Mouse (Mus musculus): ENCODE measurements around the gene Pknox2. TPM values are rescaled to one million over a fixed set of nuclear protein-coding genes. Genes with fewer than 3 reads are reported as not detected.

Pknox2 gene
- polyA plus RNA-seq, 1 experiment from 2014 or later = 5.4 TPM

DNA sequence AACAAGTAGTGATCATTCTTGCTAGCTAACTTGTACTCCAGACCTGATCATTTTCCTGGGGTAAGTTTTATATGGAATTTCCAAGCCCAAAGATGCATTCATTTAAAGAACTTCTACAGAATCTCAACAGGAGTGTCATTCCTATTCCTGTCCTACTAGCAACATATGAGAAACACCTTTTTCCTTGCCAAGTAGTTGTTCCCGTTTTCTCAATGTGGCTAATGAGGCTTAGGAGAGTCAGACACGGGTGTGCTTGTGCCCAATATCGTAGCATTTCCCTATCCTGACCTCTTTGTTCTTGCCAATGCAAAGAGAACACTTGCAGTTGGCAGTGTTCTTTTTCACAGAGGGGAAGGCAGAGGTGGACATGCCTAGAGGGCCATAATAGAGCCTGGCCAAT, 157.2 kb downstream of the Pknox2 start:
- Histone ChIP-seq H3K4me1 (ENCODE audit: control insufficient read depth, insufficient read depth, low read length) (0 out of 2 replicates have a peak, but pooled peaks cover 6% of the 10 kb centered on the region), H3K9ac (ENCODE audit: low read depth, low read length) (no peak overlapping the region), H3K9me3 (ENCODE audit: control insufficient read depth, low read length) (no peaks in the 10 kb centered on the region), H3K27me3 (ENCODE audit: control insufficient read depth, insufficient read depth, low read length) (no peaks in the 10 kb centered on the region), H3K4me3 (ENCODE audit: low read length) (no peak overlapping the region), H3K36me3 (ENCODE audit: control insufficient read depth, insufficient read depth, low read length) (no peaks in the 10 kb centered on the region), H3K4me2 (replicated peaks; ENCODE audit: low read depth, low read length) (no peak overlapping the region), H3K27ac (ENCODE audit: low read depth, low read length) (no peak overlapping the region)
- 90% methylated on average over 3 of the region's 3 CpGs for WGBS
- no peak for ATAC-seq (ENCODE audit: low FRiP score, low TSS enrichment)

- Histone ChIP-seq H3K4me1 (ENCODE audit: control insufficient read depth, insufficient read depth, low read length) (no peaks in the 10 kb centered on the region), H3K4me2 (replicated peaks; ENCODE audit: low read depth, low read length) (no peak overlapping the region), H3K27me3 (ENCODE audit: control insufficient read depth, insufficient read depth, low read length) (no peaks in the 10 kb centered on the region), H3K36me3 (ENCODE audit: control insufficient read depth, insufficient read depth, low read length) (no peaks in the 10 kb centered on the region), H3K9me3 (ENCODE audit: control insufficient read depth, low read length) (no peaks in the 10 kb centered on the region), H3K4me3 (ENCODE audit: low read length) (no peak overlapping the region), H3K27ac (ENCODE audit: low read depth, low read length) (no peak overlapping the region), H3K9ac (ENCODE audit: low read depth, low read length) (no peak overlapping the region)
- no peak for ATAC-seq (ENCODE audit: low FRiP score, low TSS enrichment)
- 81% methylated on average over 9 of the region's 9 CpGs for WGBS
Observed at GRCm38 (mm10) chr9:36985233-36985632, 162.0 kb downstream of the Pknox2 start.

DNA sequence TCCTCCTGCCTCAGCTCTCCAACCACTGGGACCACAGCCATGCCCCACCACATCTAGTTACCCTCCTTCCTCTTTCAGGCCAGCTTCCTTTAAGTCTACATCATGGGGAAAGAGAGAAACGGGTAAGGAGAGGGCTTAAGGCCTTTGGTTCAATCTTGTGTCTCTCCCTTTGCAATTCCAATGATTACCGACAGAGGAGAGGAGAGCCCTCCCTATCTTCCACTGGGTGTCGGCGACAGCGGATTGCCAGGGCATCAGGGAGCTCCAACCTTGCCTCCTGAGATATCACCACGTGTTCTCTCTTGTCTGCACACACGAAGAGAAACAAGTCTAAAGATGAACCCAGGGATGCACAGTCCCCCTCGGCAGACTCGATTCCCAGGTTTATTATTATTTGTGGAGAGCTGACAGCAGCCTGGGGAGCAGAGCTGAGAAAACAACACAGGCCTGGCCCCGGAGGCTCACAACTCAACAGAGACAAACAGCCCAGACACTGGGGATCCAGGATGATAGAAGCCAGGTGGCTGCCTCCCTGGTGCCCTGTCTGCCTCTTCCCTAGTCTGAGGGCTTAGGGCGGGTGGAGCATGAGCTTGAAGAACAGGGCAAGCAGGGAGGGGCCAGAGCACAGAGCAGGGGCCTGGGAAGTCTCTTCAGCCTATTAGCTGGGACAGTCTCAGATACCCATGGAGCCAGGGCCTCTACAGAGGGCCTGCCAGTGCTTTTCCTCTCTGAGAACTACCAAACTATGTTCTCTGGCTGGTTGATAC, 170.4 kb downstream of the Pknox2 start:
- no peaks in the 10 kb centered on the region for H3K9me3 ChIP-seq (ENCODE audit: control insufficient read depth, low read length)
- H3K4me2 ChIP-seq (replicated peaks; ENCODE audit: low read depth, low read length) = no peak overlapping the region
- H3K9ac ChIP-seq (ENCODE audit: low read depth, low read length) = no peak overlapping the region
- H3K36me3 ChIP-seq (ENCODE audit: control insufficient read depth, insufficient read depth, low read length) = no peaks in the 10 kb centered on the region
- peak; percentile 41; the same call in 1 of the 2 replicates for ATAC-seq (ENCODE audit: low FRiP score, low TSS enrichment)
- H3K27me3 ChIP-seq (ENCODE audit: control insufficient read depth, insufficient read depth, low read length) = no peaks in the 10 kb centered on the region
- H3K4me3 ChIP-seq (ENCODE audit: low read length) = no peak overlapping the region
- WGBS = 35% methylated on average over 11 of the region's 11 CpGs
- no peak overlapping the region for H3K27ac ChIP-seq (ENCODE audit: low read depth, low read length)
- H3K4me1 ChIP-seq (ENCODE audit: control insufficient read depth, insufficient read depth, low read length) = 0 out of 2 replicates have a peak, but pooled peaks cover 3% of the 10 kb centered on the region

- H3K27ac ChIP-seq (ENCODE audit: low read depth, low read length) = no peak overlapping the region
- H3K9me3 ChIP-seq (ENCODE audit: control insufficient read depth, low read length) = no peaks in the 10 kb centered on the region
- no peak for ATAC-seq (ENCODE audit: low FRiP score, low TSS enrichment)
- no peak overlapping the region for H3K9ac ChIP-seq (ENCODE audit: low read depth, low read length)
- 35% methylated on average over 11 of the region's 11 CpGs for WGBS
- no peaks in the 10 kb centered on the region for H3K27me3 ChIP-seq (ENCODE audit: control insufficient read depth, insufficient read depth, low read length)
- no peaks in the 10 kb centered on the region for H3K36me3 ChIP-seq (ENCODE audit: control insufficient read depth, insufficient read depth, low read length)
- H3K4me2 ChIP-seq (replicated peaks; ENCODE audit: low read depth, low read length) = no peak overlapping the region
- no peak overlapping the region for H3K4me3 ChIP-seq (ENCODE audit: low read length)
- H3K4me1 ChIP-seq (ENCODE audit: control insufficient read depth, insufficient read depth, low read length) = 0 out of 2 replicates have a peak, but pooled peaks cover 3% of the 10 kb centered on the region
Observed at GRCm38 (mm10) chr9:36973486-36974227, 173.6 kb downstream of the Pknox2 start.

DNA sequence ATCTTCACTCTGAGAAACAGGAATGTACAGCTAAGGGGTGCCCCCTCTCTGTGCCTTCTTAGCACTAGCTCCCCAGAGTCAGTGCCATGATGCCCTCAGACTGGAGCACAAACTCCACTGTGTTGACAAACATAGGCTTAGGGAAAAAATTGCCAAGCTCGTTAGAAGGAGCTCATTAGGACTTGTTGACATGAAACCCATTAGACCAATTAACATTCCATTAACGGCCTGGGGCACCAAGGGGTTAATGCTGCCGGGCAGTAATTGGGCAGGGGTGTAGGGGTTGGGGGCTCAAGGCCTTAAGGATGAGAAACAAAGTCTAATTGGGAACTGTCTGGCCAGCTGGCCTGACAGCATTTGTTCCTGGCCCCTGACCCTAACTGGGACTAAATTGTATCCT, 175.1 kb downstream of the Pknox2 start:
- 18% methylated on average over 3 of the region's 3 CpGs for WGBS
- Histone ChIP-seq H3K4me2 (replicated peaks; ENCODE audit: low read depth, low read length) (no peak overlapping the region), H3K27me3 (ENCODE audit: control insufficient read depth, insufficient read depth, low read length) (no peaks in the 10 kb centered on the region), H3K27ac (ENCODE audit: low read depth, low read length) (no peak overlapping the region), H3K9me3 (ENCODE audit: control insufficient read depth, low read length) (no peaks in the 10 kb centered on the region), H3K4me1 (ENCODE audit: control insufficient read depth, insufficient read depth, low read length) (0 out of 2 replicates have a peak, but pooled peaks cover 3% of the 10 kb centered on the region), H3K36me3 (ENCODE audit: control insufficient read depth, insufficient read depth, low read length) (no peaks in the 10 kb centered on the region), H3K4me3 (ENCODE audit: low read length) (no peak overlapping the region), H3K9ac (ENCODE audit: low read depth, low read length) (no peak overlapping the region)
- ATAC-seq (ENCODE audit: low FRiP score, low TSS enrichment) = no peak

DNA sequence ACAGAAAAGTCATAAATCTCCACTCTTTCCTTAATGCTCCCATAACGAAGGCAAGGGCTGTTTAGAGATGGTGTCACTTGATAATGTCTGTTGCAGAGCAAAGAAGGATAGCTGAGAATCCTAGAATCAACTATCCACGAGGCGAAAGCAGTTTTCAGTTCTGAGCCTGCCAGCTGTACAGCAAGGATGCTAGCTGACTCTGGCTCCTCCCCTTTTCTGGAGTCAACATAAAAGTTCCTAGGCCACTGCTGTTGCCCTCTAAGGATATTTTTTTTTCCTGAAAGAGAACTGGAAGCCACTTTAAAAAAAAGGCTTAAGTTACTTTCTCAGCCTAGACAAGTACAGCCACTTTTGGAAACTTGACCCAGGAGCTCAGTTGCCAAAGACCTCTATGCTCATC, 176.1 kb downstream of the Pknox2 start:
- WGBS = 9% methylated on average over 3 of the region's 3 CpGs
- no peak for ATAC-seq (ENCODE audit: low FRiP score, low TSS enrichment)
- H3K27me3 ChIP-seq (ENCODE audit: control insufficient read depth, insufficient read depth, low read length) = no peaks in the 10 kb centered on the region
- peak overlapping the region; percentile 47; the same call in 1 of the 2 replicates for H3K27ac ChIP-seq (ENCODE audit: low read depth, low read length)
- H3K36me3 ChIP-seq (ENCODE audit: control insufficient read depth, insufficient read depth, low read length) = no peaks in the 10 kb centered on the region
- H3K9me3 ChIP-seq (ENCODE audit: control insufficient read depth, low read length) = no peaks in the 10 kb centered on the region
- no peak overlapping the region for H3K4me2 ChIP-seq (replicated peaks; ENCODE audit: low read depth, low read length)
- H3K9ac ChIP-seq (ENCODE audit: low read depth, low read length) = no peak overlapping the region
- H3K4me1 ChIP-seq (ENCODE audit: control insufficient read depth, insufficient read depth, low read length) = 0 out of 2 replicates have a peak, but pooled peaks cover 3% of the 10 kb centered on the region
- no peak overlapping the region for H3K4me3 ChIP-seq (ENCODE audit: low read length)

GRCm38 (mm10) chr9:36970651-36971050, 176.6 kb downstream of the Pknox2 start:
- H3K27ac ChIP-seq (ENCODE audit: low read depth, low read length) = no peak overlapping the region; the same call in 1 of the 2 replicates
- H3K36me3 ChIP-seq (ENCODE audit: control insufficient read depth, insufficient read depth, low read length) = no peaks in the 10 kb centered on the region
- WGBS = 12% methylated on average over 5 of the region's 5 CpGs
- H3K9ac ChIP-seq (ENCODE audit: low read depth, low read length) = no peak overlapping the region
- no peaks in the 10 kb centered on the region for H3K9me3 ChIP-seq (ENCODE audit: control insufficient read depth, low read length)
- ATAC-seq (ENCODE audit: low FRiP score, low TSS enrichment) = no peak
- no peaks in the 10 kb centered on the region for H3K27me3 ChIP-seq (ENCODE audit: control insufficient read depth, insufficient read depth, low read length)
- no peak overlapping the region for H3K4me3 ChIP-seq (ENCODE audit: low read length)
- 0 out of 2 replicates have a peak, but pooled peaks cover 3% of the 10 kb centered on the region for H3K4me1 ChIP-seq (ENCODE audit: control insufficient read depth, insufficient read depth, low read length)
- no peak overlapping the region for H3K4me2 ChIP-seq (replicated peaks; ENCODE audit: low read depth, low read length)

- H3K9me3 ChIP-seq (ENCODE audit: control insufficient read depth, low read length) = no peaks in the 10 kb centered on the region
- no peak overlapping the region for H3K27ac ChIP-seq (ENCODE audit: low read depth, low read length)
- ATAC-seq (ENCODE audit: low FRiP score, low TSS enrichment) = no peak
- no peaks in the 10 kb centered on the region for H3K36me3 ChIP-seq (ENCODE audit: control insufficient read depth, insufficient read depth, low read length)
- H3K4me1 ChIP-seq (ENCODE audit: control insufficient read depth, insufficient read depth, low read length) = peaks cover 7% of the 10 kb centered on the region; the same call in 1 of the 2 replicates
- no peaks in the 10 kb centered on the region for H3K27me3 ChIP-seq (ENCODE audit: control insufficient read depth, insufficient read depth, low read length)
- no peak overlapping the region for H3K4me3 ChIP-seq (ENCODE audit: low read length)
- no peak overlapping the region for H3K4me2 ChIP-seq (replicated peaks; ENCODE audit: low read depth, low read length)
- H3K9ac ChIP-seq (ENCODE audit: low read depth, low read length) = no peak overlapping the region
- WGBS = 90% methylated on average over 1 of the region's 1 CpGs
Observed at GRCm38 (mm10) chr9:36969131-36969530, 178.1 kb downstream of the Pknox2 start.

- 47% methylated on average over 7 of the region's 7 CpGs for WGBS
- Histone ChIP-seq H3K27me3 (ENCODE audit: control insufficient read depth, insufficient read depth, low read length) (no peaks in the 10 kb centered on the region), H3K36me3 (ENCODE audit: control insufficient read depth, insufficient read depth, low read length) (no peaks in the 10 kb centered on the region), H3K4me3 (ENCODE audit: low read length) (no peak overlapping the region), H3K9ac (ENCODE audit: low read depth, low read length) (no peak overlapping the region), H3K4me2 (replicated peaks; ENCODE audit: low read depth, low read length) (no peak overlapping the region), H3K9me3 (ENCODE audit: control insufficient read depth, low read length) (no peaks in the 10 kb centered on the region), H3K4me1 (ENCODE audit: control insufficient read depth, insufficient read depth, low read length) (peaks cover 7% of the 10 kb centered on the region; the same call in 1 of the 2 replicates), H3K27ac (ENCODE audit: low read depth, low read length) (no peak overlapping the region)
- ATAC-seq (ENCODE audit: low FRiP score, low TSS enrichment) = 0 out of 2 replicates have a peak, but pooled peaks have one; percentile 16
Observed at GRCm38 (mm10) chr9:36968713-36969112, 178.5 kb downstream of the Pknox2 start.

All from kidney, embryonic 14.5 days (tissue).